ENCODE assay signal across 12 mouse cellular contexts in the genomic region with DNA sequence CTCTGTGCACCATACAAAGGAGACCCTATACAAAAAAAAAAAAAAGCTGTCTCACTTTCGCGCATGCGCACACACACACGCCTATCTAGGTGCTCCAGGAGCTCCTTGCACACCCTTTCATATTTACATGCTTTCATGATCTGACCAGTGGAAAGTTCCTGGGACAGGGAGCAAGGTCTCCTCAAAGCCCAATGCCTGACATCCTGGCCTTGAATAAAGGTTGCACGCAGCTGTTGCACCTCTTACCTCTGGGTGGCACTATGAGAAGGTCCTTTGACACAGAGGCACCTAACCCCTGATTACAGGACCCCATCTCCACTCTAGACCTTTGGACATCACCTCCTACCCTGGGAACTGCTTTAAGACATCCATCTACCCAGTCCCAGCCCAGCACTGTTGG. TPM values are rescaled to one million over a fixed set of nuclear protein-coding genes. Genes with fewer than 3 reads are reported as not detected.
A peak's percentile ranks its signal among the peaks of the same experiment; 100 is the strongest.
DNase-seq lines count a peak whose midpoint lies in the region; ATAC-seq and TF ChIP-seq lines count a peak whose summit lies in the region.
"Had no signal": no experiment of that assay in that cellular context is flagged by ENCODE, and none has a peak within 500 bp of the region (broad histone marks: within the 10 kb centered on the region; RNA-seq: fewer than 3 reads in every experiment).

No protein-coding gene starts in this region.

- no peak overlapping the region for H3K27ac ChIP-seq in kidney, postnatal 0 days
- H3K27ac ChIP-seq in kidney, embryonic 15.5 days: no peak overlapping the region
- no peak overlapping the region for H3K27ac ChIP-seq in stomach, postnatal 0 days (replicated peaks)
- H3K27ac ChIP-seq: neural tube, embryonic 13.5 days had no signal

- DNase-seq in embryo, embryonic 10 days (ENCODE audit: low spot score): peak; percentile 13
- no peak for DNase-seq in embryo, embryonic 10.5 days (ENCODE audit: low spot score)
- DNase-seq in kidney, postnatal 0 days (ENCODE audit: low spot score): no peak
- DNase-seq in thymus, postnatal 14 days: peak; percentile 8
- DNase-seq in thymus, postnatal 36 days: no peak
- DNase-seq in stomach, postnatal 0 days (ENCODE audit: low spot score): no peak
- no peak for DNase-seq in cerebellum, adult 11-12 months
- DNase-seq: cerebellum, adult 9-11 months; heart, postnatal 14 days had no signal

- no peak for ATAC-seq in kidney, postnatal 0 days (replicated peaks; ENCODE audit: low FRiP score, low read depth)
- ATAC-seq in kidney, embryonic 15.5 days (replicated peaks; ENCODE audit: low FRiP score): no peak
- no peak for ATAC-seq in stomach, postnatal 0 days (ENCODE audit: low FRiP score, low TSS enrichment)
- ATAC-seq: hindbrain, embryonic 16.5 days had no signal

- no peak overlapping the region for H3K4me3 ChIP-seq in kidney, postnatal 0 days (replicated peaks; ENCODE audit: low read depth, low read length)
- H3K4me3 ChIP-seq in kidney, embryonic 15.5 days (replicated peaks): no peak overlapping the region
- H3K4me3 ChIP-seq in stomach, postnatal 0 days (ENCODE audit: low read depth, low read length): no peak overlapping the region
- H3K4me3 ChIP-seq: neural tube, embryonic 13.5 days had no signal

- no peak overlapping the region for H3K4me2 ChIP-seq in kidney, postnatal 0 days (ENCODE audit: low read length)
- H3K4me2 ChIP-seq in kidney, embryonic 15.5 days: no peak overlapping the region
- no peak overlapping the region for H3K4me2 ChIP-seq in stomach, postnatal 0 days (replicated peaks; ENCODE audit: low read depth)
- H3K4me2 ChIP-seq: neural tube, embryonic 13.5 days had no signal

- 73% methylated on average over 5 of the region's 5 CpGs for WGBS in kidney, postnatal 0 days
- WGBS in kidney, embryonic 15.5 days: 71% methylated on average over 5 of the region's 5 CpGs
- WGBS in stomach, postnatal 0 days: 77% methylated on average over 5 of the region's 5 CpGs

- 0 out of 2 replicates have a peak, but pooled peaks cover 4% of the 10 kb centered on the region for H3K4me1 ChIP-seq in kidney, postnatal 0 days (replicated peaks; ENCODE audit: insufficient read depth, low read length)
- 0 out of 2 replicates have a peak, but pooled peaks cover 7% of the 10 kb centered on the region for H3K4me1 ChIP-seq in kidney, embryonic 15.5 days
- no peaks in the 10 kb centered on the region for H3K4me1 ChIP-seq in stomach, postnatal 0 days (replicated peaks; ENCODE audit: control insufficient read depth, insufficient read depth)
- H3K4me1 ChIP-seq: neural tube, embryonic 13.5 days had no signal

- H3K9me3 ChIP-seq in kidney, postnatal 0 days (replicated peaks; ENCODE audit: low read length): no peaks in the 10 kb centered on the region
- no peaks in the 10 kb centered on the region for H3K9me3 ChIP-seq in kidney, embryonic 15.5 days (replicated peaks)
- no peaks in the 10 kb centered on the region for H3K9me3 ChIP-seq in stomach, postnatal 0 days (ENCODE audit: control insufficient read depth, low read length)
- H3K9me3 ChIP-seq: neural tube, embryonic 13.5 days had no signal

- peak; percentile 46; the same call in 1 of the 2 replicates for TF ChIP-seq CTCF in kidney, postnatal 0 days (IDR thresholded peaks at IDR 0.05; ENCODE audit: low read depth)
- TF ChIP-seq CTCF in stomach, postnatal 0 days (IDR thresholded peaks at IDR 0.05; ENCODE audit: low read depth): peak; percentile 43

- TF ChIP-seq EP300 in stomach, postnatal 0 days (optimal IDR thresholded peaks at IDR 0.05): no peak

- no peak overlapping the region for H3K9ac ChIP-seq in kidney, postnatal 0 days (ENCODE audit: low read depth, low read length)
- no peak overlapping the region for H3K9ac ChIP-seq in kidney, embryonic 15.5 days
- H3K9ac ChIP-seq in stomach, postnatal 0 days (ENCODE audit: low read length): no peak overlapping the region
- H3K9ac ChIP-seq: neural tube, embryonic 13.5 days had no signal

- H3K27me3 ChIP-seq in kidney, postnatal 0 days (ENCODE audit: insufficient read depth, low read length): no peaks in the 10 kb centered on the region
- H3K27me3 ChIP-seq in kidney, embryonic 15.5 days: no peaks in the 10 kb centered on the region
- H3K27me3 ChIP-seq in stomach, postnatal 0 days (ENCODE audit: control insufficient read depth, insufficient read depth, low read length): no peaks in the 10 kb centered on the region
- H3K27me3 ChIP-seq: neural tube, embryonic 13.5 days had no signal

- H3K36me3 ChIP-seq in kidney, postnatal 0 days (ENCODE audit: insufficient read depth, low read length): no peaks in the 10 kb centered on the region
- H3K36me3 ChIP-seq in kidney, embryonic 15.5 days: no peaks in the 10 kb centered on the region
- H3K36me3 ChIP-seq in stomach, postnatal 0 days (ENCODE audit: control insufficient read depth, insufficient read depth, low read length): no peaks in the 10 kb centered on the region
- H3K36me3 ChIP-seq: neural tube, embryonic 13.5 days had no signal

RNA-seq across cellular contexts. Expression of a gene that starts 35.9 kb away (rescaled TPM):
- 102 and 131 TPM in 2 replicates for polyA plus RNA-seq in kidney, postnatal 0 days (2015; fragmentation: Nextera tagmentation; extraction: Ambion mirVana)
- 115 and 121 TPM in 2 replicates for polyA plus RNA-seq in kidney, embryonic 15.5 days (2015; fragmentation: Nextera tagmentation; extraction: Ambion mirVana)
- 77.3 and 85.9 TPM in 2 replicates for polyA plus RNA-seq in stomach, postnatal 0 days (2015; fragmentation: Nextera tagmentation; extraction: Ambion mirVana)

Comparison
In these comparisons a context has a peak if more than half of its experiments do, and no peak if none do; other contexts are left out.
1. DNase-seq: peak in embryo, embryonic 10 days (single experiment) and thymus, postnatal 14 days (single experiment); none in embryo, embryonic 10.5 days (single experiment), kidney, postnatal 0 days (single experiment), thymus, postnatal 36 days (0 of 2), stomach, postnatal 0 days (single experiment) and cerebellum, adult 11-12 months (single experiment).